Mouse (Mus musculus) hindbrain, embryonic 15.5 days (tissue): Measurements from ENCODE around the gene Mylk4. TPM values are rescaled to one million over a fixed set of nuclear protein-coding genes. Genes with fewer than 3 reads are reported as not detected.

ENCODE experiments used
- ATAC-seq: fragments of 200-750 bp; cut with Nextera tagmentation; 2 replicates; pipeline ENCODE4 v1.8.0; 2017; ENCODE audit warnings: low read depth, moderate number of reproducible peaks, moderate TSS enrichment; ENCODE audit not compliant: low FRiP score
- H3K27ac ChIP-seq: fragments of 300-500 bp; sonication (generic); replicated peaks from 2 replicates; pipeline ENCODE4 v1.5.1; 2015; ENCODE audit warnings: mild to moderate bottlenecking, inconsistent platforms
- H3K27me3 ChIP-seq: fragments of 300-500 bp; sonication (generic); 2 replicates; pipeline ENCODE4 v1.6.1; 2015; ENCODE audit warnings: control low read depth, inconsistent platforms
- H3K36me3 ChIP-seq: fragments of 300-500 bp; sonication (generic); 2 replicates; pipeline ENCODE4 v1.6.1; 2015; ENCODE audit warnings: control low read depth, inconsistent platforms
- H3K4me1 ChIP-seq: fragments of 300-500 bp; sonication (generic); replicated peaks from 2 replicates; pipeline ENCODE4 v1.6.1; 2015; ENCODE audit warnings: control low read depth, inconsistent platforms
- H3K4me2 ChIP-seq: fragments of 300-500 bp; sonication (generic); 2 replicates; pipeline ENCODE4 v1.6.1; 2015; ENCODE audit warnings: moderate library complexity, mild to moderate bottlenecking, inconsistent platforms
- H3K4me3 ChIP-seq: fragments of 300-500 bp; sonication (generic); 2 replicates; pipeline ENCODE4 v1.5.1; 2015; ENCODE audit warnings: mild to moderate bottlenecking, inconsistent platforms
- H3K9ac ChIP-seq: fragments of 300-500 bp; sonication (generic); 2 replicates; pipeline ENCODE4 v1.6.1; 2015; ENCODE audit warnings: inconsistent platforms
- H3K9me3 ChIP-seq: fragments of 300-500 bp; sonication (generic); 2 replicates; pipeline ENCODE4 v1.6.1; 2016; ENCODE audit warnings: control low read depth, inconsistent platforms
- WGBS: fragments of 180-500 bp; shearing (Covaris S2); methylation state at CpG from one replicate; pipeline ENCODE4 v1.1.7; 2015; 5-methylcytosine and 5-hydroxymethylcytosine counted together
- polyA plus RNA-seq: library from polyadenylated mRNA; unstranded; fragments of >200 nt; fragmentation: Nextera tagmentation; extraction: Ambion mirVana; gene quantifications from 2 replicates; pipeline ENCODE4 v1.2.1, GENCODE M21; 2015

The Mylk4 gene
- polyA plus RNA-seq, 1 experiment from 2014 or later = 0.06 TPM

DNA sequence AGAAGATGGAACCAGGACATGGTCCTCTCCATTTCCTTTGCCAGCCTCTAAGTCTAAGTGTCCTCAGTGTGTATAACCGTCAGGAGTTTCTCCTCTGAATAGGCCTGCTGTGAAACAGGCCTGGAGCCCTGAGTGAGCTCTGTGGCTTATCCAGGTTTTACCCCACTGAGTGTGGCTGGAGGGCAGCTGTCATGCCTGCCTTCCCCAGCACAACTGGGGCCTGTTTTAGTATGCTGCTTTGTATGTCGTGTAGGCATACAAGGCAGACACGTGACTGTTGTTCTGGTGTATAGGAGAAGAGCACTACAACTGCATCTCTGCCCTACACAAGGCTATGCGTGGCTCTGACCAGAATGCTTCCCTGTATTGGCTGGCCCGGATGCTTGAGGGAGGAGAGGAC, 36.2 kb upstream of the Mylk4 start:
- Histone ChIP-seq H3K27me3 (no peaks in the 10 kb centered on the region), H3K9me3 (no peaks in the 10 kb centered on the region), H3K9ac (no peak overlapping the region), H3K4me3 (no peak overlapping the region), H3K4me1 (no peaks in the 10 kb centered on the region), H3K4me2 (no peak overlapping the region), H3K36me3 (peaks cover 57% of the 10 kb centered on the region), H3K27ac (no peak overlapping the region)
- no peak for ATAC-seq
- 89% methylated on average over 5 of the region's 5 CpGs for WGBS

DNA sequence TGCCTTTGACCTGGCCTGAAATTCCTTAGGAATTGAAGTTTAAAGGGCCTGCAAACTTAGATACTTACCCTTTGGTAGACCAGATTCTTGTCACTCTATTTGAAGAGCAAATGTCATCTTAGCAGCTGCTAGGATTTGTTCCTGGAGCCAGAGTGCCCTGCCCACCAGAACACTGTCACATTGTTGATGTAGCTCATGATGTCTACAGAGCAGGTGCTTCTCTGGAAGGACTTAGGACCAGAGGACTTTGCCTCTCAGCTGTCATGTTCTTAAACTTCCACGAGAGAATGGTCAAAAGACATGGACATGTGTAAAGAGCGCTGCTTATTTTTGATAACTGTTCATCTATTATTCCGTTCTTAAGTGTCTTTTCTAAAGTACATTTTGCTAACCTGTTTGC, 35.5 kb upstream of the Mylk4 start:
- peaks cover 59% of the 10 kb centered on the region for H3K36me3 ChIP-seq

GRCm38 (mm10) chr13:32807624-32808023, 23.9 kb upstream of the Mylk4 start:
- WGBS = 48% methylated on average over 3 of the region's 3 CpGs
- ATAC-seq = no peak
- Histone ChIP-seq H3K9ac (no peak overlapping the region), H3K4me3 (no peak overlapping the region), H3K4me1 (peaks cover 23% of the 10 kb centered on the region), H3K27ac (no peak overlapping the region), H3K36me3 (peaks cover 42% of the 10 kb centered on the region), H3K27me3 (no peaks in the 10 kb centered on the region), H3K9me3 (no peaks in the 10 kb centered on the region), H3K4me2 (no peak overlapping the region)

More for the DNA sequence above, 35.5 kb upstream of the Mylk4 start:
- Histone ChIP-seq H3K4me3 (no peak overlapping the region), H3K27me3 (no peaks in the 10 kb centered on the region), H3K9me3 (no peaks in the 10 kb centered on the region), H3K9ac (no peak overlapping the region), H3K27ac (no peak overlapping the region), H3K4me1 (no peaks in the 10 kb centered on the region), H3K4me2 (no peak overlapping the region)
- no peak for ATAC-seq
- over 99% methylated on average over 3 of the region's 3 CpGs for WGBS

GRCm38 (mm10) chr13:32806820-32807219, 23.1 kb upstream of the Mylk4 start:
- no peaks in the 10 kb centered on the region for H3K27me3 ChIP-seq
- ATAC-seq = no peak
- H3K36me3 ChIP-seq = peaks cover 42% of the 10 kb centered on the region
- H3K4me1 ChIP-seq = peaks cover 23% of the 10 kb centered on the region
- 74% methylated on average over 7 of the region's 7 CpGs for WGBS
- no peak overlapping the region for H3K4me2 ChIP-seq
- no peaks in the 10 kb centered on the region for H3K9me3 ChIP-seq
- H3K27ac ChIP-seq = no peak overlapping the region
- H3K9ac ChIP-seq = no peak overlapping the region
- H3K4me3 ChIP-seq = no peak overlapping the region

DNA sequence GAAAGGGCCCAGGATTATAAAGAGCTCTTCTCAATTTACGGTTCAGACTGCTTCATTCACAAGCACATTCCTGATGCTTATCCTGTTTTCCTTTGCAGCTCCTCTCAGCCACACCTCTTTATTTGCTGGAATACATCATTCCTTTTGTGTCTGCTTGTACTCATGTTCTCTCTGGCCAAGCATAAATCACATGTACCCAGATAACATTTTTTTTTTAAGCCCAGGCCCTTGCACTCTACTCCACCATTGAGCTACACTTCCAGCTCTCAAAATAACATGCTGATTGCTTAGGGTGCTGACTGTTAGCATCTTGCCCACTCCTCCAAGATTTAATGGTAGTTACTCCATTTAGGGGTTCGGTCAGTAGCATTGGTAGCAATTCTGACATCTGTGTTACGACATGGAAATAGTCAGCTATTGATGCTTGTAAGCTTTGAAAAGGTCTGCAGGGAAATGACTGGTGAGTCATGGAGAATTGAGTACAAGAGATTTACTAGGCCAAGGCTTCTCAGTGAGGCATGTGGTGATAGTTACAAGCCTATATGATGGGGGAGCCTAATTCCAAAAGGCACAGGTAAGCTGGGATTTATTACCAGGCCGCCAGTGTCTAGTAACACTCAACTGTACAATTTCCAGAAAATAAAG, 20.1 kb upstream of the Mylk4 start:
- peaks cover 30% of the 10 kb centered on the region for H3K4me1 ChIP-seq
- no peak for ATAC-seq
- WGBS = 67% methylated on average over 4 of the region's 4 CpGs
- no peaks in the 10 kb centered on the region for H3K27me3 ChIP-seq
- H3K27ac ChIP-seq = no peak overlapping the region
- H3K36me3 ChIP-seq = peaks cover 21% of the 10 kb centered on the region
- H3K9ac ChIP-seq = peak overlapping the region; percentile 82
- H3K4me2 ChIP-seq = peak overlapping the region; percentile 60
- H3K4me3 ChIP-seq = peak overlapping the region; percentile 78
- H3K9me3 ChIP-seq = no peaks in the 10 kb centered on the region

DNA sequence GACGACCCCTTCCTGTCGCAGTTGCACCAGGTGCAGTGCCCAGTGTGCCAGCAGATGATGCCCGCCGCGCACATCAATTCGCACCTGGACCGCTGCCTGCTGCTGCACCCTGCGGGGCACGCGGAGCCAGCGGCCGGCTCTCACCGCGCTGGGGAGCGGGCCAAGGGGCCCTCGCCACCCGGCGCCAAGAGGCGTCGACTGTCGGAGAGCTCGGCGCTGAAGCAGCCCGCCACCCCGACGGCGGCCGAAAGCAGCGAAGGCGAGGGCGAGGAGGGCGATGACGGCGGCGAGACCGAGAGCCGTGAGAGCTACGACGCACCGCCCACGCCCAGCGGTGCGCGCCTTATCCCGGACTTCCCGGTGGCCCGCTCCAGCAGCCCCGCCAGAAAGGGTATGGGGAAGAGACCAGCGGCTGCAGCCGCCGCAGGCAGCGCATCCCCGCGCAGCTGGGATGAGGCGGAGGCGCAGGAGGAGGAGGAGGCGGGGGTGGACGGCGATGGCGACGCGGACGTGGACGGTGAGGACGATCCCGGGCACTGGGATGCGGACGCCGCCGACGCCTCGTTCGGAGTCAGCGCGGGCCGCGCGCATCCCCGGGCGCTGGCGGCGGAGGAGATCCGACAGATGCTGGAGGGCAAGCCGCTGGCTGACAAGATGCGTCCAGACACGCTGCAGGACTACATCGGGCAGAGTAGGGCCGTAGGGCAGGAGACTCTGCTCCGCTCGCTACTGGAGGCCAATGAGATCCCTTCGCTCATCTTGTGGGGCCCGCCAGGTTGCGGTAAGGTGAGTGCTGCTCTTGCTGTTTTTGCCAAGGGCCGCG, 18.7 kb upstream of the Mylk4 start, which contains the start of gene D930007J09Rik:
TSS of gene D930007J09Rik (minus strand) at position 591 of the 823 bp plus-strand sequence.
- Histone ChIP-seq H3K4me2 (peak within 1 kb of the TSS; percentile 60), H3K27me3 (no peaks in the 10 kb centered on the region), H3K27ac (peak within 1 kb of the TSS; percentile 88), H3K9me3 (no peaks in the 10 kb centered on the region), H3K4me3 (peak within 1 kb of the TSS; percentile 78), H3K4me1 (peaks cover 30% of the 10 kb centered on the region), H3K36me3 (peaks cover 12% of the 10 kb centered on the region), H3K9ac (peak within 1 kb of the TSS; percentile 82)
- peak; percentile 42 for ATAC-seq
- 0% methylated on average over 81 of the region's 95 CpGs for WGBS

DNA sequence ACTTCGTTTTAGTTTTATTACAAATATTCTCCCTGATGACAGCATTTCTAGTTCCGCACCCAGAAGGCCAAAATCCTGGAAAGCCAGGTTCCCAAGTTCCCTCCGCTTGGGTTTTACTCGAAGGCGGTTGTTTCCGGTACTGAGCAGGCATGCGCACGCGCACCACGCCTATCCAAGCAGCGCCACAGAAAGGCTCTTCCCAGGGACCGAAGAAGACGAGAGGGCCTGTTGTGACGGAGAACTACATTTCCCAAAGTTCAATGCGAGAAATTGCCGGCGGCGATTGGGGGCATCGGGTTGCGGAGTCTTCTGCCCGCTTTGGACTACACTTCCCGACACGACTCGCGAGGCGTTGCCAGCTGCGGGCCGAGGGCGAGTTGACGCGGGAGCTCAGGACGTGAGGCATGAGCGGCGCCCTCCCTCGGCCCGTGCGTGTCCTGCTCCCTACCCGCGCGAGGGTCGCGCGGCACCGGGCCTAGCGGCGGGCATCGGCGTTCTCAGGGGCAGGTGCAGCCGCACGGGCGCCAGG, 18.0 kb upstream of the Mylk4 start, which contains the start of gene Wrnip1:
TSS of gene Wrnip1 (plus strand) at position 346 of the 529 bp plus-strand sequence.
- peak; percentile 99 for ATAC-seq
- Histone ChIP-seq H3K4me1 (peaks cover 30% of the 10 kb centered on the region), H3K4me3 (peak within 1 kb of the TSS; percentile 78), H3K9ac (peak within 1 kb of the TSS; percentile 82), H3K27me3 (no peaks in the 10 kb centered on the region), H3K27ac (peak within 1 kb of the TSS; percentile 88), H3K9me3 (no peaks in the 10 kb centered on the region), H3K36me3 (peaks cover 8% of the 10 kb centered on the region), H3K4me2 (peak within 1 kb of the TSS; percentile 60)
- WGBS = under 1% methylated on average over 51 of the region's 51 CpGs

- H3K36me3 ChIP-seq = no peaks in the 10 kb centered on the region
- H3K4me1 ChIP-seq = peaks cover 30% of the 10 kb centered on the region
- H3K4me3 ChIP-seq = peak overlapping the region; percentile 78; the same call in 1 of the 2 replicates
- H3K4me2 ChIP-seq = peak overlapping the region; percentile 60
- ATAC-seq = no peak
- no peaks in the 10 kb centered on the region for H3K27me3 ChIP-seq
- peak overlapping the region; percentile 79 for H3K27ac ChIP-seq
- no peaks in the 10 kb centered on the region for H3K9me3 ChIP-seq
- peak overlapping the region; percentile 40; the same call in 1 of the 2 replicates for H3K9ac ChIP-seq
Measured at GRCm38 (mm10) chr13:32800859-32801258, 17.1 kb upstream of the Mylk4 start.

DNA sequence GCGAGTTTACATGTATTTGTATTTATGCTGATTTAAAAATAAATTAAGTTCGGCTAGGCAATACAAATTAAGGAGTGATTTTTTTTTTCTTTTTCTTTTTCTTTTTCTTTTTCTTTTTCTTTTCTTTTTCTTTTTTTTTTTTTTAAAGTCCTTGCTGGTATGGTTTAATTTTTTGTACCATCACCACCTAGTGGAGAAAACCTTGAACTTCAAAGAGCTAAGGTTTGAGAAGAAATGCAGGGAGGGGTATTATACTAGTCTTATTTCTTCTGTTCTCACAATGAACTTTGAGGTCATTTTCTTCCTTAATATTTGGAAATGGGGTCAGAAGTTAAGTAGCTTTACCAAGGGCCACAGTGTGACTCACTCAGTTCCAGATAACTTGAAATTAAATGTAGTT, 15.4 kb upstream of the Mylk4 start:
- Histone ChIP-seq H3K9ac (no peak overlapping the region), H3K4me1 (peaks cover 18% of the 10 kb centered on the region), H3K27ac (no peak overlapping the region), H3K9me3 (no peaks in the 10 kb centered on the region), H3K4me3 (no peak overlapping the region), H3K27me3 (no peaks in the 10 kb centered on the region), H3K4me2 (no peak overlapping the region), H3K36me3 (no peaks in the 10 kb centered on the region)
- ATAC-seq = no peak
- WGBS = 77% methylated on average over 2 of the region's 2 CpGs

GRCm38 (mm10) chr13:32797085-32797484, 13.3 kb upstream of the Mylk4 start:
- Histone ChIP-seq H3K9me3 (no peaks in the 10 kb centered on the region), H3K36me3 (no peaks in the 10 kb centered on the region), H3K27me3 (no peaks in the 10 kb centered on the region), H3K4me1 (peaks cover 7% of the 10 kb centered on the region), H3K9ac (no peak overlapping the region), H3K4me2 (no peak overlapping the region), H3K4me3 (no peak overlapping the region), H3K27ac (no peak overlapping the region)
- ATAC-seq = no peak
- 91% methylated on average over 1 of the region's 1 CpGs for WGBS

- Histone ChIP-seq H3K9ac (no peak overlapping the region), H3K9me3 (no peaks in the 10 kb centered on the region), H3K4me3 (no peak overlapping the region), H3K27ac (no peak overlapping the region), H3K4me1 (no peaks in the 10 kb centered on the region), H3K36me3 (no peaks in the 10 kb centered on the region), H3K27me3 (no peaks in the 10 kb centered on the region), H3K4me2 (no peak overlapping the region)
- ATAC-seq = no peak
- 93% methylated on average over 5 of the region's 5 CpGs for WGBS
Measured at GRCm38 (mm10) chr13:32795166-32795565, 11.4 kb upstream of the Mylk4 start.

GRCm38 (mm10) chr13:32794619-32795018, 10.9 kb upstream of the Mylk4 start:
- no peaks in the 10 kb centered on the region for H3K27me3 ChIP-seq
- no peak overlapping the region for H3K9ac ChIP-seq
- no peak overlapping the region for H3K4me3 ChIP-seq
- peak; percentile 30; the same call in 1 of the 2 replicates for ATAC-seq
- H3K4me1 ChIP-seq = no peaks in the 10 kb centered on the region
- H3K4me2 ChIP-seq = no peak overlapping the region
- no peaks in the 10 kb centered on the region for H3K36me3 ChIP-seq
- no peak overlapping the region for H3K27ac ChIP-seq
- H3K9me3 ChIP-seq = no peaks in the 10 kb centered on the region
- WGBS = 67% methylated on average over 2 of the region's 2 CpGs
